Mouse (Mus musculus): ENCODE measurements at regions not wholly inside any gene's neighbourhood (a gene's known extent, or its start where the extent isn't known, plus 50 kb on each side); places are given as distances from the start of the nearest gene placed in this dataset.

GRCm38 (mm10) chr6:50993952-50994351, 339.7 kb upstream of the Npvf start:
- no peak for DNase-seq (ENCODE audit: low spot score in 2 of 2)

GRCm38 (mm10) chr6:51002713-51003112, 348.5 kb upstream of the Npvf start:
- DNase-seq (ENCODE audit: low spot score in 2 of 2): no peak

GRCm38 (mm10) chr6:51006074-51006591, 351.9 kb upstream of the Npvf start:
- DNase-seq (ENCODE audit: low spot score in 2 of 2): no peak

GRCm38 (mm10) chr6:51009526-51010340, 355.5 kb upstream of the Npvf start:
- DNase-seq (ENCODE audit: low spot score in 2 of 2): no peak

GRCm38 (mm10) chr6:51010536-51010935, 356.3 kb upstream of the Npvf start:
- DNase-seq (ENCODE audit: low spot score in 2 of 2): no peak

GRCm38 (mm10) chr6:51012086-51012830, 358.0 kb upstream of the Npvf start:
- DNase-seq (ENCODE audit: low spot score in 2 of 2): no peak

- no peak for DNase-seq (ENCODE audit: low spot score in 2 of 2)
These were observed 361.5 kb upstream of the Npvf start for GRCm38 (mm10) chr6:51015735-51016134.

GRCm38 (mm10) chr6:51016441-51017070, 362.3 kb upstream of the Npvf start:
- no peak for DNase-seq (ENCODE audit: low spot score in 2 of 2)

- DNase-seq (ENCODE audit: low spot score in 2 of 2): no peak
These were observed 363.2 kb upstream of the Npvf start for GRCm38 (mm10) chr6:51017260-51017999.

- DNase-seq (ENCODE audit: low spot score in 2 of 2): no peak
These were observed 367.0 kb upstream of the Npvf start for GRCm38 (mm10) chr6:51021206-51021605.

GRCm38 (mm10) chr6:51023361-51023760, 369.1 kb upstream of the Npvf start:
- no peak for DNase-seq (ENCODE audit: low spot score in 2 of 2)

GRCm38 (mm10) chr6:51024756-51025155, 370.5 kb upstream of the Npvf start:
- DNase-seq (ENCODE audit: low spot score in 2 of 2): no peak

GRCm38 (mm10) chr6:51025411-51025810, 371.2 kb upstream of the Npvf start:
- no peak for DNase-seq (ENCODE audit: low spot score in 2 of 2)

GRCm38 (mm10) chr6:51027296-51027695, 373.1 kb upstream of the Npvf start:
- no peak for DNase-seq (ENCODE audit: low spot score in 2 of 2)

GRCm38 (mm10) chr6:51029516-51029915, 375.3 kb upstream of the Npvf start:
- DNase-seq (ENCODE audit: low spot score in 2 of 2): no peak

GRCm38 (mm10) chr6:51029953-51030352, 375.7 kb upstream of the Npvf start:
- no peak for DNase-seq (ENCODE audit: low spot score in 2 of 2)

GRCm38 (mm10) chr6:51033835-51034234, 379.6 kb upstream of the Npvf start:
- no peak for DNase-seq (ENCODE audit: low spot score in 2 of 2)

GRCm38 (mm10) chr6:51036074-51036473, 381.8 kb upstream of the Npvf start:
- no peak for DNase-seq (ENCODE audit: low spot score in 2 of 2)

- DNase-seq (ENCODE audit: low spot score in 2 of 2): no peak
These were observed 382.3 kb upstream of the Npvf start for GRCm38 (mm10) chr6:51036553-51036952.

GRCm38 (mm10) chr6:51036956-51037355, 382.7 kb upstream of the Npvf start:
- DNase-seq (ENCODE audit: low spot score in 2 of 2): no peak

All from adrenal gland, postnatal 4 days (tissue).